Mouse (Mus musculus): ENCODE results near the gene Olfml2a. TPM values are rescaled to one million over a fixed set of nuclear protein-coding genes. Genes with fewer than 3 reads are reported as not detected.

Gene Olfml2a
- polyA plus RNA-seq, 2 experiments, result 0.07 to 0.10 TPM

DNA sequence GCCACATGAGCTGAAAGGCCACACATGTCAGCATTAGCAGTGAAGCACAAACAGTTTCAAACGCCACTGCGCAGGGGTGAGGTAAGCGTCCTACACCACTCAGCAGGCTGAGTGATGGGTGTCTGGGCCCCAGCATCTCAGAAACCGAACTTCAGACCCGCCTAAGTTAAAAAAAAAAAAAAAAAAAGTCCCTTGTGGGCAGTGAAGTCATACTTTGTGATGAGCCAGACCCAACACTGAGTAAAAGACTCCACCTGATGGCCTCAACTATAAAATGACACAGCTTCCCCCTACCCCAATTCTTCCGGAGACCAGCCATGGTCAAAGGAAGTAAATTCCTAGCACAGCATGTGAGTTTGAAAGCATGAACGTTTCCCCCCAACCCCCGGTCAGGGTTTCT, 71.3 kb downstream of the Olfml2a start:
- Histone ChIP-seq H3K27me3 (ENCODE audit: control insufficient read depth, insufficient read depth, low read length) (no peaks in the 10 kb centered on the region), H3K4me1 (replicated peaks; ENCODE audit: control insufficient read depth in 2 of 2, insufficient read depth in 2 of 2, low read length in 1 of 2) (peaks cover 23 to 37% of the 10 kb centered on the region in 2 experiments), H3K36me3 (replicated peaks; ENCODE audit: control insufficient read depth, insufficient read depth, low read depth) (peaks cover 35% of the 10 kb centered on the region), H3K9ac (replicated peaks) (peak overlapping the region; percentile 87), H3K9me3 (ENCODE audit: control insufficient read depth, low read length) (no peaks in the 10 kb centered on the region), H3K4me3 (ENCODE audit: insufficient read depth in 1 of 2, low read depth in 2 of 2, low read length in 2 of 2) (peak overlapping the region; percentile 91 to 95), H3K27ac (peak overlapping the region; percentile 42), H3K4me2 (ENCODE audit: low read depth) (peak overlapping the region; percentile 98)
- ATAC-seq (ENCODE audit: insufficient read depth) (no peak), DNase-seq (ENCODE audit: low read depth in 3 of 3, low spot score in 3 of 3) (no peak)
- WGBS (ENCODE audit: insufficient replicate concordance), result 16% methylated on average over 8 of the region's 8 CpGs
- TF ChIP-seq CTCF (IDR thresholded peaks at IDR 0.05; ENCODE audit: low read depth) (no peak), EP300 (IDR thresholded peaks at IDR 0.05; ENCODE audit: low read depth) (no peak)

GRCm38 (mm10) chr2:39003512-39003911, 71.7 kb downstream of the Olfml2a start:
- Histone ChIP-seq H3K27ac (peak overlapping the region; percentile 42), H3K4me2 (ENCODE audit: low read depth) (peak overlapping the region; percentile 98), H3K4me1 (replicated peaks; ENCODE audit: control insufficient read depth in 2 of 2, insufficient read depth in 2 of 2, low read length in 1 of 2) (peaks cover 23 to 37% of the 10 kb centered on the region in 2 experiments), H3K4me3 (ENCODE audit: insufficient read depth in 1 of 2, low read depth in 2 of 2, low read length in 2 of 2) (peak overlapping the region; percentile 91 to 95), H3K9me3 (ENCODE audit: control insufficient read depth, low read length) (no peaks in the 10 kb centered on the region), H3K9ac (replicated peaks) (peak overlapping the region; percentile 87), H3K27me3 (ENCODE audit: control insufficient read depth, insufficient read depth, low read length) (no peaks in the 10 kb centered on the region), H3K36me3 (replicated peaks; ENCODE audit: control insufficient read depth, insufficient read depth, low read depth) (peaks cover 35% of the 10 kb centered on the region)
- TF ChIP-seq EP300 (IDR thresholded peaks at IDR 0.05; ENCODE audit: low read depth), result no peak
- no peak for TF ChIP-seq CTCF (IDR thresholded peaks at IDR 0.05; ENCODE audit: low read depth)
- ATAC-seq (ENCODE audit: insufficient read depth) (no peak), DNase-seq (ENCODE audit: low read depth in 3 of 3, low spot score in 3 of 3) (no peak)
- 24% methylated on average over 5 of the region's 5 CpGs for WGBS (ENCODE audit: insufficient replicate concordance)

- under 1% methylated on average over 11 of the region's 11 CpGs for WGBS (ENCODE audit: insufficient replicate concordance)
- peak overlapping the region; percentile 91 to 95 for H3K4me3 ChIP-seq (ENCODE audit: insufficient read depth in 1 of 2, low read depth in 2 of 2, low read length in 2 of 2)
- H3K4me2 ChIP-seq (ENCODE audit: low read depth), result peak overlapping the region; percentile 98
- ATAC-seq (ENCODE audit: insufficient read depth), result no peak
- TF ChIP-seq CTCF (IDR thresholded peaks at IDR 0.05; ENCODE audit: low read depth) (no peak), EP300 (IDR thresholded peaks at IDR 0.05; ENCODE audit: low read depth) (no peak)
- H3K9me3 ChIP-seq (ENCODE audit: control insufficient read depth, low read length), result no peaks in the 10 kb centered on the region
- peaks cover 29 to 44% of the 10 kb centered on the region in 2 experiments for H3K4me1 ChIP-seq (replicated peaks; ENCODE audit: control insufficient read depth in 2 of 2, insufficient read depth in 2 of 2, low read length in 1 of 2)
- no peaks in the 10 kb centered on the region for H3K27me3 ChIP-seq (ENCODE audit: control insufficient read depth, insufficient read depth, low read length)
- H3K27ac ChIP-seq, result peak overlapping the region; percentile 55
- peaks cover 35% of the 10 kb centered on the region for H3K36me3 ChIP-seq (replicated peaks; ENCODE audit: control insufficient read depth, insufficient read depth, low read depth)
- H3K9ac ChIP-seq (replicated peaks), result peak overlapping the region; percentile 87
- DNase-seq (ENCODE audit: low read depth in 3 of 3, low spot score in 3 of 3), result peak in 2 of 3 experiments; percentile 46 to 49
These were observed 72.6 kb downstream of the Olfml2a start for GRCm38 (mm10) chr2:39004372-39004771.

GRCm38 (mm10) chr2:39004880-39005435, 73.2 kb downstream of the Olfml2a start, which contains the start of gene Arpc5l:
Gene Arpc5l (plus strand): TSS chr2:39005348.
- ATAC-seq (ENCODE audit: insufficient read depth) (peak; percentile 81), DNase-seq (ENCODE audit: low read depth in 3 of 3, low spot score in 3 of 3) (peak; percentile 84 to 85 (median 85))
- Histone ChIP-seq H3K9ac (replicated peaks) (peak within 1 kb of the TSS; percentile 87), H3K36me3 (replicated peaks; ENCODE audit: control insufficient read depth, insufficient read depth, low read depth) (peaks cover 35% of the 10 kb centered on the region), H3K4me2 (ENCODE audit: low read depth) (peak within 1 kb of the TSS; percentile 98), H3K27ac (peak within 1 kb of the TSS; percentile 78), H3K9me3 (ENCODE audit: control insufficient read depth, low read length) (no peaks in the 10 kb centered on the region), H3K27me3 (ENCODE audit: control insufficient read depth, insufficient read depth, low read length) (no peaks in the 10 kb centered on the region), H3K4me1 (replicated peaks; ENCODE audit: control insufficient read depth in 2 of 2, insufficient read depth in 2 of 2, low read length in 1 of 2) (peaks cover 32 to 48% of the 10 kb centered on the region in 2 experiments), H3K4me3 (ENCODE audit: insufficient read depth in 1 of 2, low read depth in 2 of 2, low read length in 2 of 2) (peak within 1 kb of the TSS; percentile 91 to 95)
- TF ChIP-seq CTCF (IDR thresholded peaks at IDR 0.05; ENCODE audit: low read depth) (no peak), EP300 (IDR thresholded peaks at IDR 0.05; ENCODE audit: low read depth) (no peak)
- 1% methylated on average over 58 of the region's 58 CpGs for WGBS (ENCODE audit: insufficient replicate concordance)

GRCm38 (mm10) chr2:39005574-39006079, 73.8 kb downstream of the Olfml2a start, which contains the start of gene Rpl35:
Gene Rpl35 (minus strand): TSS chr2:39005624.
- Histone ChIP-seq H3K27me3 (ENCODE audit: control insufficient read depth, insufficient read depth, low read length) (no peaks in the 10 kb centered on the region), H3K4me2 (ENCODE audit: low read depth) (peak within 1 kb of the TSS; percentile 98), H3K9me3 (ENCODE audit: control insufficient read depth, low read length) (no peaks in the 10 kb centered on the region), H3K9ac (replicated peaks) (peak within 1 kb of the TSS; percentile 87), H3K4me1 (replicated peaks; ENCODE audit: control insufficient read depth in 2 of 2, insufficient read depth in 2 of 2, low read length in 1 of 2) (peaks cover 32 to 48% of the 10 kb centered on the region in 2 experiments), H3K4me3 (ENCODE audit: insufficient read depth in 1 of 2, low read depth in 2 of 2, low read length in 2 of 2) (peak within 1 kb of the TSS; percentile 91 to 95), H3K27ac (peak within 1 kb of the TSS; percentile 78), H3K36me3 (replicated peaks; ENCODE audit: control insufficient read depth, insufficient read depth, low read depth) (peaks cover 31% of the 10 kb centered on the region)
- TF ChIP-seq EP300 (IDR thresholded peaks at IDR 0.05; ENCODE audit: low read depth) (no peak), CTCF (IDR thresholded peaks at IDR 0.05; ENCODE audit: low read depth) (peak; percentile 63)
- ATAC-seq (ENCODE audit: insufficient read depth), result no peak
- peak in 1 of 3 experiments; percentile 47 for DNase-seq (ENCODE audit: low read depth in 3 of 3, low spot score in 3 of 3)
- 9% methylated on average over 15 of the region's 15 CpGs for WGBS (ENCODE audit: insufficient replicate concordance)

Data from liver, embryonic 14.5 days (tissue).